Mouse (Mus musculus): ENCODE data around the gene Uba3. TPM values are rescaled to one million over a fixed set of nuclear protein-coding genes. Genes with fewer than 3 reads are reported as not detected.

Uba3 gene
- polyA plus RNA-seq, 1 experiment from 2014 or later, result 88.0 TPM

GRCm38 (mm10) chr6:97224505-97224904 lies 19.1 kb upstream of the Uba3 start:
- no peak for ATAC-seq (ENCODE audit: low read depth)
- H3K27ac ChIP-seq (replicated peaks), result no peak overlapping the region
- H3K4me3 ChIP-seq, result no peak overlapping the region
- no peaks in the 10 kb centered on the region for H3K27me3 ChIP-seq
- WGBS, result 93% methylated on average over 8 of the region's 8 CpGs
- H3K4me1 ChIP-seq (replicated peaks), result peaks cover 15% of the 10 kb centered on the region
- no peak overlapping the region for H3K4me2 ChIP-seq
- peaks cover 17% of the 10 kb centered on the region for H3K36me3 ChIP-seq
- H3K9me3 ChIP-seq, result no peaks in the 10 kb centered on the region
- no peak overlapping the region for H3K9ac ChIP-seq

- no peak for ATAC-seq (ENCODE audit: low read depth)
- Histone ChIP-seq H3K27ac (replicated peaks) (no peak overlapping the region), H3K27me3 (no peaks in the 10 kb centered on the region), H3K9ac (no peak overlapping the region), H3K4me1 (replicated peaks) (peaks cover 15% of the 10 kb centered on the region), H3K4me2 (no peak overlapping the region), H3K9me3 (no peaks in the 10 kb centered on the region), H3K36me3 (peaks cover 12% of the 10 kb centered on the region), H3K4me3 (no peak overlapping the region)
- WGBS, result 81% methylated on average over 4 of the region's 4 CpGs
Measured at GRCm38 (mm10) chr6:97223566-97223965, 18.1 kb upstream of the Uba3 start.

GRCm38 (mm10) chr6:97222931-97223467 lies 17.6 kb upstream of the Uba3 start:
- WGBS, result 82% methylated on average over 5 of the region's 5 CpGs
- Histone ChIP-seq H3K4me2 (no peak overlapping the region), H3K27me3 (no peaks in the 10 kb centered on the region), H3K9me3 (no peaks in the 10 kb centered on the region), H3K4me1 (replicated peaks) (peaks cover 15% of the 10 kb centered on the region), H3K27ac (replicated peaks) (no peak overlapping the region), H3K9ac (no peak overlapping the region), H3K4me3 (no peak overlapping the region), H3K36me3 (peaks cover 12% of the 10 kb centered on the region)
- ATAC-seq (ENCODE audit: low read depth), result no peak

- H3K4me1 ChIP-seq (replicated peaks), result peaks cover 15% of the 10 kb centered on the region
- 53% methylated on average over 6 of the region's 6 CpGs for WGBS
Measured at GRCm38 (mm10) chr6:97222321-97222720, 16.9 kb upstream of the Uba3 start.

GRCm38 (mm10) chr6:97221205-97222025 lies 16.0 kb upstream of the Uba3 start:
- H3K9me3 ChIP-seq, result no peaks in the 10 kb centered on the region
- no peak overlapping the region for H3K4me2 ChIP-seq
- H3K36me3 ChIP-seq, result peaks cover 6% of the 10 kb centered on the region; the same call in 1 of the 2 replicates
- WGBS, result 71% methylated on average over 15 of the region's 15 CpGs
- H3K9ac ChIP-seq, result no peak overlapping the region
- no peak for ATAC-seq (ENCODE audit: low read depth)
- no peak overlapping the region for H3K4me3 ChIP-seq
- peaks cover 15% of the 10 kb centered on the region for H3K4me1 ChIP-seq (replicated peaks)
- H3K27ac ChIP-seq (replicated peaks), result peak overlapping the region; percentile 56; the same call in 1 of the 2 replicates
- H3K27me3 ChIP-seq, result no peaks in the 10 kb centered on the region

More at GRCm38 (mm10) chr6:97222321-97222720, 16.9 kb upstream of the Uba3 start:
- Histone ChIP-seq H3K27ac (replicated peaks) (no peak overlapping the region), H3K4me3 (no peak overlapping the region), H3K9me3 (no peaks in the 10 kb centered on the region), H3K36me3 (peaks cover 10% of the 10 kb centered on the region), H3K9ac (no peak overlapping the region), H3K4me2 (no peak overlapping the region), H3K27me3 (no peaks in the 10 kb centered on the region)
- ATAC-seq (ENCODE audit: low read depth), result no peak

GRCm38 (mm10) chr6:97220672-97221071 lies 15.2 kb upstream of the Uba3 start:
- H3K4me3 ChIP-seq, result no peak overlapping the region
- 79% methylated on average over 2 of the region's 5 CpGs for WGBS
- H3K4me1 ChIP-seq (replicated peaks), result peaks cover 15% of the 10 kb centered on the region
- no peak overlapping the region for H3K4me2 ChIP-seq
- H3K27ac ChIP-seq (replicated peaks), result no peak overlapping the region
- no peak for ATAC-seq (ENCODE audit: low read depth)
- no peaks in the 10 kb centered on the region for H3K27me3 ChIP-seq
- no peak overlapping the region for H3K9ac ChIP-seq
- no peaks in the 10 kb centered on the region for H3K9me3 ChIP-seq
- H3K36me3 ChIP-seq, result peaks cover 6% of the 10 kb centered on the region; the same call in 1 of the 2 replicates

GRCm38 (mm10) chr6:97216154-97216821 lies 10.8 kb upstream of the Uba3 start:
- Histone ChIP-seq H3K4me2 (no peak overlapping the region), H3K4me3 (no peak overlapping the region), H3K4me1 (replicated peaks) (peaks cover 34% of the 10 kb centered on the region), H3K27me3 (no peaks in the 10 kb centered on the region), H3K9ac (no peak overlapping the region), H3K36me3 (peaks cover 5% of the 10 kb centered on the region), H3K9me3 (no peaks in the 10 kb centered on the region), H3K27ac (replicated peaks) (no peak overlapping the region)
- WGBS, result 79% methylated on average over 4 of the region's 4 CpGs
- no peak for ATAC-seq (ENCODE audit: low read depth)

GRCm38 (mm10) chr6:97211981-97212380 lies 6.5 kb upstream of the Uba3 start:
- Histone ChIP-seq H3K4me1 (replicated peaks) (peaks cover 40% of the 10 kb centered on the region), H3K4me3 (peak overlapping the region; percentile 72), H3K9ac (peak overlapping the region; percentile 87), H3K9me3 (no peaks in the 10 kb centered on the region), H3K4me2 (peak overlapping the region; percentile 79), H3K27ac (replicated peaks) (no peak overlapping the region), H3K27me3 (no peaks in the 10 kb centered on the region), H3K36me3 (peaks cover 5% of the 10 kb centered on the region)
- no peak for ATAC-seq (ENCODE audit: low read depth)
- 77% methylated on average over 12 of the region's 12 CpGs for WGBS

GRCm38 (mm10) chr6:97210962-97211601 lies 5.6 kb upstream of the Uba3 start:
- WGBS, result 2% methylated on average over 22 of the region's 22 CpGs
- Histone ChIP-seq H3K4me1 (replicated peaks) (peaks cover 40% of the 10 kb centered on the region), H3K27me3 (no peaks in the 10 kb centered on the region), H3K9me3 (no peaks in the 10 kb centered on the region), H3K4me3 (peak overlapping the region; percentile 72), H3K9ac (peak overlapping the region; percentile 87), H3K36me3 (peaks cover 5% of the 10 kb centered on the region), H3K27ac (replicated peaks) (peak overlapping the region; percentile 68), H3K4me2 (peak overlapping the region; percentile 79)
- ATAC-seq (ENCODE audit: low read depth), result peak; percentile 68

- Histone ChIP-seq H3K9me3 (no peaks in the 10 kb centered on the region), H3K4me2 (peak within 1 kb of the TSS; percentile 79), H3K4me1 (replicated peaks) (peaks cover 40% of the 10 kb centered on the region), H3K4me3 (peak within 1 kb of the TSS; percentile 72), H3K27ac (replicated peaks) (peak within 1 kb of the TSS; percentile 68), H3K9ac (peak within 1 kb of the TSS; percentile 87), H3K36me3 (peaks cover 5% of the 10 kb centered on the region), H3K27me3 (no peaks in the 10 kb centered on the region)
- ATAC-seq (ENCODE audit: low read depth), result peak; percentile 68
- 13% methylated on average over 32 of the region's 32 CpGs for WGBS
Measured at GRCm38 (mm10) chr6:97210191-97210961, 4.9 kb upstream of the Uba3 start, which contains the start of gene Arl6ip5. Gene Arl6ip5 (plus strand): TSS chr6:97210689.

- H3K4me3 ChIP-seq, result no peak overlapping the region
- ATAC-seq (ENCODE audit: low read depth), result no peak
- 86% methylated on average over 4 of the region's 4 CpGs for WGBS
Measured at GRCm38 (mm10) chr6:97209751-97210150, 4.3 kb upstream of the Uba3 start.

More at GRCm38 (mm10) chr6:97209751-97210150, 4.3 kb upstream of the Uba3 start:
- no peaks in the 10 kb centered on the region for H3K27me3 ChIP-seq
- H3K27ac ChIP-seq (replicated peaks), result no peak overlapping the region
- H3K36me3 ChIP-seq, result peaks cover 4% of the 10 kb centered on the region
- H3K9me3 ChIP-seq, result no peaks in the 10 kb centered on the region
- H3K4me2 ChIP-seq, result no peak overlapping the region
- H3K9ac ChIP-seq, result no peak overlapping the region
- H3K4me1 ChIP-seq (replicated peaks), result peaks cover 40% of the 10 kb centered on the region

Data from neural tube, embryonic 13.5 days (tissue).